Mouse (Mus musculus): ENCODE results near the gene Olfr952. TPM values are rescaled to one million over a fixed set of nuclear protein-coding genes. Genes with fewer than 3 reads are reported as not detected.

Gene Olfr952
- not detected for polyA plus RNA-seq (2014; fragmentation: Illumina TruSeq; extraction: RNeasy Lipid Tissue Mini Kit (QIAGEN cat#74804); ENCODE audit: low read depth, low replicate concordance)

DNA sequence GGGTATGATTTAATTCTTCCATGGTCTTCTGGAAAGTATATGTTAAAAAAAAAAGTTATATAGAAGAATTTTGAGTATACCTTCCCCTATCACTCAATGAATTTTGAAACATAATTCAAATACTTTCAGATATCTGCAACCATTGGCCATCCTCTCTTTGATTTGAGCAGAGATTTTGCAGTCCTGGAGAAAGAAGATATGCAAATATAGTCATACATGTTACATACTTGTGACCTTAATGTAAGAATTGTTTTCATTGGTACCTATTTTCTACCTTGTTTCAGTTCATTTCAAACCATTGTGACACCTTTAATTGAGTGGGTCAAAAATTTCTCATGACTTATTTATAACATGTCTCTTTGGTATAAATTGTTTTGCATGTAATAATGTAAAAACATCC is at the start of gene Olfr952:
Olfr952 (minus strand) TSS at position 101 of the 400 bp plus-strand sequence.

GRCm38 (mm10) chr9:39471844-39472243 is 44.9 kb upstream of the Olfr952 start, which contains the start of gene Olfr955:
Gene Olfr955, minus strand, starts transcription at chr9:39471944.

GRCm38 (mm10) chr9:39456401-39456800 is 29.5 kb upstream of the Olfr952 start, which contains the start of gene Olfr954:
Gene Olfr954, plus strand, starts transcription at chr9:39456701.

DNA sequence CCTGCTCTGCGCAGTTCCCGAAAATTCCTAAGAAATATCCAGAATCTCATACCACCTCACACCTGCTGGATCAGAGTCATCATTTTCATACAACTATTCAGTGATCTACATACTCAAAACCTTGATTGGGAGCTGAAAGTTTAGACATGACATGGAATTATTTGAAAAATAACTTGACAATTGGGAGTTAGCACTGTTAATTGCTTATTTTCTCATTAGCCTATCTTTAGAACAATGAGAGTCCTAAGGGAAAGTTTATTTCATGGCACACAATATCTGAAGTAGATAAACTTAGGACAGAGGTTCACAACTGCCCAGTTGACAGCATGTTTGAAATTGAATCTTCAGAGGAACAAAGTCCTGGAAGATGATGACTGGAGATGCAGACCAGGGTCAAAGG is 39.8 kb downstream of the Olfr952 start, which contains the start of gene Olfr951:
Olfr951 (plus strand) TSS at position 301 of the 400 bp plus-strand sequence.

Other genes starting within 250 kb of the Olfr952 start
- gene Olfr944, start 225.2 kb downstream of the Olfr952 start, polyA plus RNA-seq (2014; fragmentation: Illumina TruSeq; extraction: RNeasy Lipid Tissue Mini Kit (QIAGEN cat#74804); ENCODE audit: low read depth, low replicate concordance), result not detected
- not detected for gene Olfr1537, start 177.2 kb downstream of the Olfr952 start, polyA plus RNA-seq (2014; fragmentation: Illumina TruSeq; extraction: RNeasy Lipid Tissue Mini Kit (QIAGEN cat#74804); ENCODE audit: low read depth, low replicate concordance)
- gene Olfr945, start 150.3 kb downstream of the Olfr952 start, polyA plus RNA-seq (2014; fragmentation: Illumina TruSeq; extraction: RNeasy Lipid Tissue Mini Kit (QIAGEN cat#74804); ENCODE audit: low read depth, low replicate concordance), result not detected
- gene Olfr948, start 101.1 kb downstream of the Olfr952 start, polyA plus RNA-seq (2014; fragmentation: Illumina TruSeq; extraction: RNeasy Lipid Tissue Mini Kit (QIAGEN cat#74804); ENCODE audit: low read depth, low replicate concordance), result not detected
- gene Olfr951, start 39.7 kb downstream of the Olfr952 start, polyA plus RNA-seq (2014; fragmentation: Illumina TruSeq; extraction: RNeasy Lipid Tissue Mini Kit (QIAGEN cat#74804); ENCODE audit: low read depth, low replicate concordance), result not detected
- gene Olfr954, start 29.6 kb upstream of the Olfr952 start, polyA plus RNA-seq (2014; fragmentation: Illumina TruSeq; extraction: RNeasy Lipid Tissue Mini Kit (QIAGEN cat#74804); ENCODE audit: low read depth, low replicate concordance), result not detected
- gene Olfr955, start 44.8 kb upstream of the Olfr952 start, polyA plus RNA-seq (2014; fragmentation: Illumina TruSeq; extraction: RNeasy Lipid Tissue Mini Kit (QIAGEN cat#74804); ENCODE audit: low read depth, low replicate concordance), result not detected
- gene Olfr44, start 66.8 kb upstream of the Olfr952 start, polyA plus RNA-seq (2014; fragmentation: Illumina TruSeq; extraction: RNeasy Lipid Tissue Mini Kit (QIAGEN cat#74804); ENCODE audit: low read depth, low replicate concordance), result not detected
- not detected for gene Olfr957, start 88.7 kb upstream of the Olfr952 start, polyA plus RNA-seq (2014; fragmentation: Illumina TruSeq; extraction: RNeasy Lipid Tissue Mini Kit (QIAGEN cat#74804); ENCODE audit: low read depth, low replicate concordance)
- not detected for gene Olfr958, start 126.9 kb upstream of the Olfr952 start, polyA plus RNA-seq (2014; fragmentation: Illumina TruSeq; extraction: RNeasy Lipid Tissue Mini Kit (QIAGEN cat#74804); ENCODE audit: low read depth, low replicate concordance)
- gene Olfr959, start 148.4 kb upstream of the Olfr952 start, polyA plus RNA-seq (2014; fragmentation: Illumina TruSeq; extraction: RNeasy Lipid Tissue Mini Kit (QIAGEN cat#74804); ENCODE audit: low read depth, low replicate concordance), result not detected
- not detected for gene AW551984, start 177.3 kb upstream of the Olfr952 start, polyA plus RNA-seq (2014; fragmentation: Illumina TruSeq; extraction: RNeasy Lipid Tissue Mini Kit (QIAGEN cat#74804); ENCODE audit: low read depth, low replicate concordance)
- gene Olfr148, start 183.5 kb upstream of the Olfr952 start, polyA plus RNA-seq (2014; fragmentation: Illumina TruSeq; extraction: RNeasy Lipid Tissue Mini Kit (QIAGEN cat#74804); ENCODE audit: low read depth, low replicate concordance), result not detected
- not detected for gene Olfr960, start 194.2 kb upstream of the Olfr952 start, polyA plus RNA-seq (2014; fragmentation: Illumina TruSeq; extraction: RNeasy Lipid Tissue Mini Kit (QIAGEN cat#74804); ENCODE audit: low read depth, low replicate concordance)
- gene Olfr961, start 217.9 kb upstream of the Olfr952 start, polyA plus RNA-seq (2014; fragmentation: Illumina TruSeq; extraction: RNeasy Lipid Tissue Mini Kit (QIAGEN cat#74804); ENCODE audit: low read depth, low replicate concordance), result not detected
- gene Olfr963, start 240.1 kb upstream of the Olfr952 start, polyA plus RNA-seq (2014; fragmentation: Illumina TruSeq; extraction: RNeasy Lipid Tissue Mini Kit (QIAGEN cat#74804); ENCODE audit: low read depth, low replicate concordance), result not detected